Mouse (Mus musculus) thymus, adult 2 months (tissue): ENCODE data around the gene Nes. TPM values are rescaled to one million over a fixed set of nuclear protein-coding genes. Genes with fewer than 3 reads are reported as not detected.

Experiments used
- DNase-seq: peaks from one replicate; pipeline ENCODE4 v3.0.0; 2021
- H3K27ac ChIP-seq: fragments of 200-500 bp; 2 replicates; pipeline ENCODE4 v1.5.1; 2012; ENCODE audit warnings: low read length, control low read depth; ENCODE audit not compliant: control insufficient read depth, insufficient read depth
- H3K27me3 ChIP-seq: fragments of 200-500 bp; 2 replicates; pipeline ENCODE4 v1.6.1; 2012; ENCODE audit warnings: mild to moderate bottlenecking, low read length, moderate library complexity, mixed read lengths; ENCODE audit not compliant: control insufficient read depth, insufficient read depth
- H3K36me3 ChIP-seq: fragments of 200-500 bp; 2 replicates; pipeline ENCODE4 v1.6.1; 2012; ENCODE audit warnings: mild to moderate bottlenecking, low read length, moderate library complexity; ENCODE audit not compliant: control insufficient read depth, insufficient read depth
- H3K4me1 ChIP-seq: fragments of 200-500 bp; replicated peaks from 2 replicates; pipeline ENCODE4 v1.6.1; 2012; ENCODE audit warnings: low read length; ENCODE audit not compliant: control insufficient read depth, insufficient read depth
- H3K4me3 ChIP-seq: fragments of 200-500 bp; 2 replicates; pipeline ENCODE4 v1.5.1; 2012; ENCODE audit warnings: mild to moderate bottlenecking, low read length, control low read depth, moderate library complexity; ENCODE audit not compliant: control insufficient read depth, insufficient read depth
- CTCF ChIP-seq: fragments of 200-500 bp; IDR thresholded peaks from 2 replicates; pipeline ENCODE4 v1.5.1; 2012; ENCODE audit warnings: mild to moderate bottlenecking, control low read depth, low read length, moderate library complexity, borderline replicate concordance; ENCODE audit not compliant: control insufficient read depth, poor library complexity, insufficient read depth; ENCODE audit errors: extremely low read depth
- POLR2A ChIP-seq: fragments of 200-500 bp; IDR thresholded peaks from 2 replicates; pipeline ENCODE4 v1.6.1; 2012; ENCODE audit warnings: mild to moderate bottlenecking, low read length, control low read depth, moderate library complexity; ENCODE audit not compliant: control insufficient read depth, poor library complexity, insufficient read depth; ENCODE audit errors: extremely low read depth
- WGBS: fragments of 180-500 bp; shearing (Covaris S2); methylation state at CpG from one replicate; pipeline ENCODE4 v1.1.7; 2018; 5-methylcytosine and 5-hydroxymethylcytosine counted together
- polyA plus RNA-seq: library from polyadenylated mRNA; depleted of rRNA; stranded (reverse); fragments of >200 nt; gene quantifications from 2 replicates; pipeline ENCODE4 v1.2.3, GENCODE M21; 2012

Gene Nes
- polyA plus RNA-seq, 1 experiment, result 1.1 TPM

GRCm38 (mm10) chr3:87987633-87988032 lies 16.8 kb downstream of the Nes start:
- WGBS, result under 1% methylated on average over 15 of the region's 15 CpGs
- Histone ChIP-seq H3K27me3 (no peaks in the 10 kb centered on the region), H3K4me3 (peak overlapping the region; percentile 18), H3K36me3 (no peaks in the 10 kb centered on the region), H3K27ac (no peak overlapping the region), H3K4me1 (peaks cover 20% of the 10 kb centered on the region)
- TF ChIP-seq CTCF, result peak; percentile 10; the same call in 1 of the 2 replicates
- TF ChIP-seq POLR2A, result no peak
- peak; percentile 17 for DNase-seq

- no peaks in the 10 kb centered on the region for H3K27me3 ChIP-seq
- H3K4me1 ChIP-seq, result peaks cover 17% of the 10 kb centered on the region
These were observed 17.2 kb downstream of the Nes start for GRCm38 (mm10) chr3:87988068-87988467.

GRCm38 (mm10) chr3:87989935-87990334 lies 19.1 kb downstream of the Nes start:
- Histone ChIP-seq H3K4me3 (no peak overlapping the region), H3K36me3 (no peaks in the 10 kb centered on the region), H3K27me3 (no peaks in the 10 kb centered on the region; the same call in 1 of the 2 replicates), H3K27ac (no peak overlapping the region), H3K4me1 (peaks cover 14% of the 10 kb centered on the region)
- TF ChIP-seq POLR2A (no peak), CTCF (no peak)
- DNase-seq, result no peak
- WGBS, result 33% methylated on average over 10 of the region's 10 CpGs

More at GRCm38 (mm10) chr3:87988068-87988467, 17.2 kb downstream of the Nes start:
- Histone ChIP-seq H3K4me3 (peak overlapping the region; percentile 18), H3K27ac (no peak overlapping the region), H3K36me3 (no peaks in the 10 kb centered on the region)
- no peak for DNase-seq
- TF ChIP-seq POLR2A (no peak), CTCF (peak; percentile 11; the same call in 1 of the 2 replicates)
- WGBS, result 2% methylated on average over 15 of the region's 15 CpGs

DNA sequence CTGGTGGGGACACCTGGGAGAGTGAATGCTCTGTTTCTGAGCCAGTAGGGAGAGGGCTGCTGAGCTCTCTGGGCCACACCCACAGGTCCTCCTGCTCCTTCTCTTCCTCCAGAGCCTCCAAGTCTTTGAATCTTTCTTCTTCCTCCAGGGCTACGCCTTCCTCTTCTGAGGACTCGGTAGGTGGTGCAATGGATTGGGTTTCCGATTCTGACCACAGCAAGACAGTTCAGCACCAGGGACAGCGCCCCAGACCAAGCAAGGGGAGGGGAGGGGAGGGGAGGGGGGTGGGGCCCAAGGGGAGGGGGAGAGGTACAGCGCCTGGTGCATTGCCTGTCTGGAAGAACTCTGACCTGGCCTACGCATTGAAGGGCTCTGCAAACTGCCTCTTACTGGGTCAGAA lies 22.6 kb downstream of the Nes start:
- H3K27ac ChIP-seq, result no peak overlapping the region
- WGBS, result 5% methylated on average over 5 of the region's 6 CpGs
- DNase-seq, result peak; percentile 36
- H3K27me3 ChIP-seq, result peaks cover 13% of the 10 kb centered on the region; the same call in 1 of the 2 replicates
- no peak overlapping the region for H3K4me3 ChIP-seq
- peaks cover under 1% of the 10 kb centered on the region for H3K4me1 ChIP-seq
- TF ChIP-seq POLR2A, result no peak
- no peak for TF ChIP-seq CTCF
- no peaks in the 10 kb centered on the region for H3K36me3 ChIP-seq

GRCm38 (mm10) chr3:87995331-87995730 lies 24.5 kb downstream of the Nes start:
- 25% methylated on average over 11 of the region's 11 CpGs for WGBS
- Histone ChIP-seq H3K4me3 (no peak overlapping the region), H3K27me3 (peaks cover 19% of the 10 kb centered on the region), H3K4me1 (no peaks in the 10 kb centered on the region), H3K27ac (no peak overlapping the region), H3K36me3 (no peaks in the 10 kb centered on the region)
- no peak for TF ChIP-seq POLR2A
- TF ChIP-seq CTCF, result no peak
- no peak for DNase-seq

GRCm38 (mm10) chr3:87996401-87996800 lies 25.5 kb downstream of the Nes start:
- Histone ChIP-seq H3K4me1 (no peaks in the 10 kb centered on the region), H3K4me3 (no peak overlapping the region), H3K36me3 (no peaks in the 10 kb centered on the region), H3K27ac (no peak overlapping the region), H3K27me3 (peaks cover 28% of the 10 kb centered on the region)
- 8% methylated on average over 15 of the region's 15 CpGs for WGBS
- TF ChIP-seq POLR2A (no peak), CTCF (no peak)
- DNase-seq, result no peak
